In genomic region chr10:78086444-78087061, GRCm38 (mm10) we compare ENCODE assay signal across 13 mouse cellular contexts. TPM values are rescaled to one million over a fixed set of nuclear protein-coding genes. Genes with fewer than 3 reads are reported as not detected.
A peak's percentile ranks its signal among the peaks of the same experiment; 100 is the strongest.
DNase-seq lines count a peak whose midpoint lies in the region; ATAC-seq lines count a peak whose summit lies in the region.
"Had no signal": no experiment of that assay in that cellular context is flagged by ENCODE, and none has a peak within 500 bp of the region (broad histone marks: within the 10 kb centered on the region; RNA-seq: fewer than 3 reads in every experiment).

No protein-coding gene starts in this region.

- no peaks in the 10 kb centered on the region for H3K4me1 ChIP-seq in heart, embryonic 11.5 days (ENCODE audit: control insufficient read depth, insufficient read depth, low read length)
- H3K4me1 ChIP-seq in hindbrain, embryonic 11.5 days (replicated peaks; ENCODE audit: control insufficient read depth, insufficient read depth, low read length): no peaks in the 10 kb centered on the region
- H3K4me1 ChIP-seq: midbrain, embryonic 13.5 days had no signal

- no peak overlapping the region for H3K9ac ChIP-seq in heart, embryonic 11.5 days (ENCODE audit: low read depth, low read length)
- H3K9ac ChIP-seq in hindbrain, embryonic 11.5 days (ENCODE audit: low read depth, low read length): no peak overlapping the region
- H3K9ac ChIP-seq: midbrain, embryonic 13.5 days; stomach, embryonic 15.5 days had no signal

- no peak overlapping the region for H3K27ac ChIP-seq in heart, embryonic 11.5 days (ENCODE audit: low read depth, low read length)
- H3K27ac ChIP-seq in hindbrain, embryonic 11.5 days (ENCODE audit: low read depth, low read length): no peak overlapping the region
- H3K27ac ChIP-seq: midbrain, embryonic 13.5 days; stomach, embryonic 15.5 days had no signal

- peak; percentile 98 for DNase-seq in heart, adult 11 months
- DNase-seq in spleen, adult 12 weeks (ENCODE audit: low spot score): peak; percentile 24
- no peak for DNase-seq in spleen, postnatal 14 days (ENCODE audit: low spot score in 2 of 2)
- peak; percentile 91 for DNase-seq in induced T-regulatory cell, adult 2 months (ENCODE audit: low read depth)
- DNase-seq in spleen, postnatal 10 days (ENCODE audit: low spot score in 2 of 2): peak; percentile 21 to 39
- DNase-seq in hindbrain, embryonic 11.5 days (ENCODE audit: low spot score): no peak
- DNase-seq in cerebellum, postnatal 14 days: no peak
- DNase-seq: cerebellum, adult 9-11 months; kidney, adult 18-20 months had no signal

- no peak overlapping the region for H3K4me2 ChIP-seq in heart, embryonic 11.5 days
- no peak overlapping the region for H3K4me2 ChIP-seq in hindbrain, embryonic 11.5 days (replicated peaks; ENCODE audit: low read depth, low read length)
- H3K4me2 ChIP-seq: midbrain, embryonic 13.5 days; stomach, embryonic 15.5 days had no signal

- no peak for ATAC-seq in heart, embryonic 11.5 days (replicated peaks; ENCODE audit: insufficient number of reproducible peaks, low FRiP score, low TSS enrichment)
- no peak for ATAC-seq in hindbrain, embryonic 11.5 days (ENCODE audit: low FRiP score)
- ATAC-seq: midbrain, embryonic 13.5 days; Patski had no signal

- no peaks in the 10 kb centered on the region for H3K9me3 ChIP-seq in heart, embryonic 11.5 days (replicated peaks; ENCODE audit: control insufficient read depth, low read length)
- no peaks in the 10 kb centered on the region for H3K9me3 ChIP-seq in hindbrain, embryonic 11.5 days (ENCODE audit: control insufficient read depth, low read length)
- H3K9me3 ChIP-seq: midbrain, embryonic 13.5 days; stomach, embryonic 15.5 days had no signal

- no peaks in the 10 kb centered on the region for H3K27me3 ChIP-seq in heart, embryonic 11.5 days (ENCODE audit: control insufficient read depth, insufficient read depth, low read length)
- H3K27me3 ChIP-seq in hindbrain, embryonic 11.5 days (ENCODE audit: control insufficient read depth, insufficient read depth, low read length): no peaks in the 10 kb centered on the region
- H3K27me3 ChIP-seq: midbrain, embryonic 13.5 days; Patski; stomach, embryonic 15.5 days had no signal

- H3K36me3 ChIP-seq in heart, embryonic 11.5 days (ENCODE audit: control insufficient read depth, insufficient read depth, low read length): no peaks in the 10 kb centered on the region
- H3K36me3 ChIP-seq in hindbrain, embryonic 11.5 days (ENCODE audit: control insufficient read depth, insufficient read depth, low read length): no peaks in the 10 kb centered on the region
- H3K36me3 ChIP-seq: midbrain, embryonic 13.5 days; stomach, embryonic 15.5 days had no signal

- 67% methylated on average over 10 of the region's 10 CpGs for WGBS in heart, embryonic 11.5 days (ENCODE audit: insufficient replicate concordance)
- 86% methylated on average over 10 of the region's 10 CpGs for WGBS in hindbrain, embryonic 11.5 days

- no peak overlapping the region for H3K4me3 ChIP-seq in heart, embryonic 11.5 days (ENCODE audit: low read depth, low read length)
- no peak overlapping the region for H3K4me3 ChIP-seq in hindbrain, embryonic 11.5 days (ENCODE audit: low read depth, low read length)
- H3K4me3 ChIP-seq: midbrain, embryonic 13.5 days; stomach, embryonic 15.5 days had no signal

RNA-seq across cellular contexts. Expression of gene Icosl, which starts 17.5 kb away (rescaled TPM):
- 1.1 and 1.5 TPM in 2 replicates for polyA plus RNA-seq in heart, embryonic 11.5 days (2014; fragmentation: Nextera tagmentation; extraction: Ambion mirVana)
- 1.4 TPM in 2 replicates for polyA plus RNA-seq in hindbrain, embryonic 11.5 days (2014; fragmentation: Nextera tagmentation; extraction: Ambion mirVana)

RNA-seq across cellular contexts. Expression of gene Aire, which starts 43.1 kb away (rescaled TPM):
- 0.16 and 0.49 TPM in 2 replicates for polyA plus RNA-seq in heart, embryonic 11.5 days (2014; fragmentation: Nextera tagmentation; extraction: Ambion mirVana)
- polyA plus RNA-seq in hindbrain, embryonic 11.5 days (2014; fragmentation: Nextera tagmentation; extraction: Ambion mirVana): 0.11 and 0.28 TPM in 2 replicates

RNA-seq across cellular contexts. Expression of gene Dnmt3l, which starts 44.8 kb away (rescaled TPM):
- 0.34 TPM in 1 of 2 replicates, not detected in the other for polyA plus RNA-seq in heart, embryonic 11.5 days (2014; fragmentation: Nextera tagmentation; extraction: Ambion mirVana)
- not detected in 2 replicates for polyA plus RNA-seq in hindbrain, embryonic 11.5 days (2014; fragmentation: Nextera tagmentation; extraction: Ambion mirVana)
- polyA plus RNA-seq: midbrain, embryonic 13.5 days had no signal

Comparison
In these comparisons a context has a peak if more than half of its experiments do, and no peak if none do; other contexts are left out.
1. DNase-seq: peak in heart, adult 11 months (single experiment), spleen, adult 12 weeks (single experiment), induced T-regulatory cell, adult 2 months (single experiment) and spleen, postnatal 10 days (2 of 2); none in spleen, postnatal 14 days (0 of 2), hindbrain, embryonic 11.5 days (single experiment) and cerebellum, postnatal 14 days (0 of 2).